Mouse (Mus musculus) right cerebral cortex, postnatal 25 days (tissue): Measurements from ENCODE around the gene Gm4779.
"Not testable (repeated sequence)": the region's sequence is repeated elsewhere in the genome, so short reads cannot be mapped to it uniquely, and the experiment has no call there.

Source experiments
- DNase-seq: peaks from one replicate; pipeline ENCODE4 v3.0.0; 2022

Gene Gm4779

DNA sequence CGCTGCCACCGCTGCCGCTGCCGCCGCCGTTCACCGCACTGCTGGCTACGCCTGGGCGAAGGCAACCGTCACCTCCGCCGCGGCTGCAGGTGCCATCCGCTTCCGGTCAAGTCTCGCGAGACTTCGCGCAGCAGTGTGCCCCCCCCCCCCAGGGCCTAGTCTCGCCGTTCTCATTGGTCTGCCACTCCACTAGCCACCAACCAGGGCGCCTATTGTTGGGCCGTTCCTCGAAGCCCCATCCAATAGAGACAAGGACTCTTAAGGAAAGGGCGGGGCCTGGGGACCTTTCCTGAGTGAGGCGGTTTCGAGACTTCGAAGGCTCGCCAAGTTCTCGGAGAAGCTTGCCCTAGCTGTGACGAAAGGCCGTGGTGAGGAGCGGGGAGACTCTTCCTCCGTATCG is at the start of gene Gm4779, which contains the start of gene 8030474K03Rik:
Gm4779 (minus strand) TSS at position 82 of the 400 bp plus-strand sequence.
8030474K03Rik (plus strand) TSS at position 315 of the 400 bp plus-strand sequence.
- DNase-seq = no peak

DNA sequence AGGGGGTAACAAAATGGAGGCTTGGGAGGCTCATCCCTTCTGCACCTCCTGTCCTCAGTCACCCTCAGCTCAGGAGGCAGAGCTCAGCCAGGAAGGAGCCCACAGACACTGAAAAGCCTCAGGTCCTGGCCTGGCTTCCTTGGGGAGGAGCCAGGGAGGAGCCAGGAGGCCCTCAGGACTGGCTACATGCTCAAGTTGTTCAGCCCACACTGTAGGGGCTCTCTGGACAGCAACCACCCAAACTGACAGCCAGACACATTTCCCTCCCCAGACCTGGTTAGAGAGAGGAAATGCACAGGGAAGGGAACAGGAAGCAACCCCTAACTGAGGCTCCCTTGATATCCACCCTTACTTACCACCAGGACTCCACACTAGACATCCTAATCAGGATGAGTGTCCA is 25.8 kb upstream of the Gm4779 start:
- DNase-seq = not testable (repeated sequence)

DNA sequence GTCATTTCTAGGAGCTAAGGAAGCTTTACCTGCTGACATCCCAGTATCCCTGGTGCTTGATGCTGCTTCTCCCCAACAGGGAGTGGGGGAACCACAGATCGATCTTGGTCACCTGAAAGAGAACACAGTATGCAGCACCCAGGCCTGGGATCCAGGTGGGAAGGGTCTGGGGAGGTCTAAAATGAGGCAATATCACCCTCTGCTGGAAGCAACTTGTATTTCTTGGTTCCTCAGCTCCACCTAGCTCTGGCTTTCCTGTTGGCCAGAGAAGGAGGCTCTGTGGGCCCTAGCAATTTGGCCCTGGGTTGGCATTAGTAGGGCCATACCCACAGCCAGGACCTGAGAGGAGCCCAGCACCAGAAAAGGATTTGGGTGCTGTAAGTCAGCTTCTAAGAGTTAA is 24.9 kb upstream of the Gm4779 start:
- no peak for DNase-seq

DNA sequence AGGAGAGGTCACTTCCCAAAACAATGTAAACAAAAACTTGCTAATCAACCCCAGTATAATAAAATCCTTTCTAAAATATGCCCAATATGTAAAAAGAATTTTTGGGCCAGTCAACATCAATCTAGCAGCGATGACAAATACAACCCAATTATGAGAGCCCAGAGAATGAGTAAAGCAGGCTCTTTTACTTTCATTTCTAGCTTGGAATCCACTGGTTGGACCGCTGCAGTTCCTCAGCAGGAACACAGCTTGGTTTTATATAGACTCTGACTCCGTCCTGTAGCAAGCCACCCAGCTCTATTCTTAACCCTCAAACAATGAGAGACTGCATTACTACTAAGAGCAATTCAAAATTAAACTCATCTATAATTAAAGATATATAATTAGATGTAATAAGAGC is 17.5 kb upstream of the Gm4779 start:
- DNase-seq = no peak

DNA sequence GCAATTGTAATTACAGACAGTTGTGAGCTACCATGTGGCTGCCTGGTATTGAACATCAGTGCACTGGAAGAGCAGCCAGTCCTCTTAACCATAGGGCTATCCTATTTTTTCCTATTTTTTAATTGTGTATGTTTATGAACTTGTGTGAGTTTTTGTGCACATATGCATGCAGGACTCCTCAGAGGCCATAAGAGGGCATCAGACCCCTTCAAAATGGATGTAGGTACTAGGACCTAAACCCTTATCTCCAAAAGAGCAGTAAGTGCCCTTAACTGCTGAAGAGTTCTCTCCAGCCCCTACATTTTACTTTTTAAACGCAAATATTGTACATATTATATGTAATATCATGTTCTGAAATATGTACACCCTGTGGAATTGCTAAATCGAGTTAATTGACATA is 11.3 kb upstream of the Gm4779 start:
- DNase-seq = no peak

DNA sequence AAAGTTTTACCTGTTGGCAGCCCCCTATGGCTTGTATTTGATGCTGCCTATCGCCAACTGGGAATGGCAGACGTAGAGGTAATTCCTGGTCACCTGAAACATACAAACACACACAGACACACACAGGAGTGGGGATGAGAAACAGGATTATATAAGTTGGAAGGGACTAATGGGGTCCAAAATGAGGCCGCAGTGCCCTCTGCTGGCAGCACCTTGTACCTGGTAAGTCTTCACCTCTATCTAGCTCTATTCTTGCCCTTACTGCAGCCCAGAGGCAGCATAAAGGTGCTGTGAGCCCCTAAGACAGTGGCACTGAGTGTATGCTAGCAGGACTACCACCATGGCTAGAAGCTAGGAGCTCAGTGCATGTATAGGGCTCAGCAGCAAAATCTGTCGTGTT is 2.7 kb downstream of the Gm4779 start:
- peak; percentile 38 for DNase-seq

DNA sequence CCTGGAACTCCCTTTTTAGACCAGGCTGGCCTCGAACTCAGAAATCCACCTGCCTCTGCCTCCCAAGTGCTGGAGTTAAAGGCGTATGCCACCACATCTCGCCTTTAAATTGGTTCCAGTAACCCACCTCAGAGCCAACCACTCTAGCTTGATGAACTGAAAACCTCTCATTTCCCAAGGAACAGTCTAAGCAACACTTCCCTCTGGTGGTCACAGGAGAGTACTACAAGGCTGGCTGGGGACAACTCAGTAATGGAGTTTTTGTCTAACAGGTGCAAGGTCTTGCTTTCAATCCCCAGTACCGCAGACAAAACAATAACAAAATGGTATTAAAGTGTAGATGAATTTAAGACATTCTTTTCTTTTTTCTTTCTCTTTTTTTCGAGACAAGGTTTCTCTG is 22.2 kb downstream of the Gm4779 start:
- peak; percentile 28 for DNase-seq

DNA sequence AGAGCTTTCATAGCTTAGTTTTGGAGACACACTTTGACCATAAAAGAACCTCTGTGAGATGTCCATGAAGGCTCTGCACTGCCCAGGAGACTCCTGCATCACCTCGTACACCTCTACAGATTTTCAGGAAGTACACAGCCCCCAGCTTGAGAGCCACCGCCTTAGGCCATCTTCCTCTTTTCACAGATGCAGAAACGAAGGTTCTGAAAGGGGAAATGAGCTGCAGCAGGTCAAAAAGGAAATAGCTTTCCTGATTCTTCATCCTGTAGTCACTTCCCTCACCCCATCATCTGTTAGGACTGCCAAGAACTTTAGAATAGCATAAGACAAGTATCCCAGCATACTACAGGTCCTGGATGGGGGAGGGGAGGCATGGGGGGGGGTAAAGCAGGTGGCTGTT is 23.9 kb downstream of the Gm4779 start:
- DNase-seq = no peak

DNA sequence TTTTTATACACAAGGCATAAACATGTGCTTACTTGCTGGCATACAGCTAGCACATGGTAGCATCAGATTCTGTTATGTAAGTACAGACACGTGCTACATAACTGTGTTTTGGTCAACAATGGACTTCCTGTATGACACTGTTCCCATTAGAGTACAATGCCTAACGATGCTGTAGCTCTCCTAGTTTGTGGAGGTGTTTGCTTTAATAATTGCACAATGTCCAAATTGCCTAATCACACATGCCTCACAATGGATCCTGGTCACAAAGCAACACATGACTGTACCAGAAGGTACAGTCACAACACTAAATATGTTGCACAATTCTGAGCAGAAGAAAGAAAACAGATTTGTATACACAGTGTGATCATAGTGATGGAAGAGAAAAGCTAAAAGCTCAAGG is 24.7 kb downstream of the Gm4779 start:
- DNase-seq = no peak

DNA sequence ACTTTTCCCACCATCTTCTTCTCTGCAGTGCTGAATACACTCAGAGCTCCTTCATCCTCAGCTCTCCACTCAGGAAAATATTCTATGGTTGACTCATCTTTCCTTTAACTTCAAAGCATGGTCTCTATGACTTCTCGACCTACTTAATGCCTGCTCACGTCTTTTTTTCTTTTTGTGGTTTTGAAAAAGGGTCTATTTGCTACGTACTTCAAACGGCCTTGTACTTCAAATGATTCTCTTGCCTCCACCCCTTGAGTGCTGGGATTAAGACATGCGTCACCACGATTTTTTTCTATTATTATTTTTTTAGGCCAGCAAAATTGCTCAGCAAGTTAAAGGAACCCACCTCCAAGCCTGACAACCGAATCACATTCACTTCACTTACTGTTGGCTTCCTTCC is 26.9 kb downstream of the Gm4779 start:
- no peak for DNase-seq

DNA sequence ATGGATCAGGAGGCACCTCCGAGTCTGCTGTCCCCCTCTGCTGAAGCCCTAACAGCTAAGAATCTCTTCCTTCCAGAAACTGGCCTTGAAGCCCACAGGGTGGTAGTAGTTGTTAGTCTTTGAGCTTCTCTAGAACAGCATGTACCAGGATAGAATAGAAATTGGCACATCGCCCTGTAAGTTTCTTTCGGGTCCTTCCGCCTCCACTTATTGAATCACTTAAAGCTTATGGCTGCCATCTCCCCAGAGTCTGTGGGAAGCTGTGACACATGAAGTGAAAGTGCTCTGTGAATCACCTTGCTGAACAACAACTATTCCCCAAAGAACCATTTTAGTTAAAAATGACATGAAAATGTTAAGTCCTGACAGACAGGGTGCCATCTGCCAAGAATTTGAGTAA is 29.1 kb downstream of the Gm4779 start:
- no peak for DNase-seq

DNA sequence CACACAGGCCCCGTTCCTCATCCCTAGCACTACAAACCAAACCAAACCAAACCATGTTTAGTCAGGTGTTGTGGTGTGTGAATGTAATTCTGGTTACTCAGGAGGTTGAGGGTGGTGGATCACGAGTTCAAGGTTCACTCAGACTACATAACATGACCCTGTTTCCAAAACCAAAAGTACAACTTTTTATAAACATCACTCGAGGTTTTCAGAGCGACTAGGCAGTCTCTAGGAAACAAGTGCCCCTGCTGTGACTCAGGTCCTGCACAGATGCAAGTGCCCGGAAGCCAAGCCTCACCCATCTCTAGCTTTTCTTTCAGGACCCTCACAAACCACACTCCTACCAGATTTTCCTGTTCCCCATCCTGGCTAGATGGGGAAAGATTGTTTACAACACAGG is 29.6 kb downstream of the Gm4779 start:
- DNase-seq = no peak

DNA sequence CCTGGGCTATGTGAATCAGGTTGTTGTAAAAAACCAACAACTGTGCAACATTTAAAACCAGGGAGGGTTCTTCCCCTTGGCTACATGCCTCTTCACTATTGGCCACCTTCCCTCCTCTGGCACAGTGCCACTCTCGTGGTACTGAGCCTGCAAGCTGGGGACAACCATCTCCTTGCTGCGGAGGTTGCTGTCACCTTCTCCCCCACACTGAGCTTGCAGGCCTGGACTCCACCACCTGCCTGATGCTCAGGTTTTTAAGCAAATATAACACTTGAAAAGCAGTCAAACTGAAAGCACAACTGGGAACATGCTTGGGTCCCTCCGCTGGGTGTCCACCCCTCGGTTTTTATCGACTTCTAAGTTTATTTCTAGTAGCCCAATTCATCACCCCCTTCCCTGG is 39.7 kb downstream of the Gm4779 start:
- peak; percentile 40 for DNase-seq

DNA sequence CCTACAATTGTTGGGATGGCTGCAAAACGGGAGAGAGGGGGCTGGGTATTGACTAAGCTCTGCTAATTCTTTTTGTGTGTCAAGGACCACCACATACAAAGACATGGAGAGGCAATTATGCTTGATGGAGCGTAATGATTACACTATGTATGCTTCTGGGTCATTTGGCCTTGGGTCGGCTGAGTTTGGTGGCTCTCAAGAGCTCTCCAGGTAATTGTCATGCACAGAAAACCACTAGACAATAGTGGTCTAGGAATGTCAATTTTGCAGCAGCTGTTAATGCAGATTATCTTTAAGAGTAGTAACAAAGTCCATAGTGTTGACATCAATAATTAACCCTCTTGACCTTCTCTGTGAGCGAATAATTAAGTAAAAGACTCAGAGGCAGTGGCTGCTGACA is 44.1 kb downstream of the Gm4779 start:
- DNase-seq = no peak

DNA sequence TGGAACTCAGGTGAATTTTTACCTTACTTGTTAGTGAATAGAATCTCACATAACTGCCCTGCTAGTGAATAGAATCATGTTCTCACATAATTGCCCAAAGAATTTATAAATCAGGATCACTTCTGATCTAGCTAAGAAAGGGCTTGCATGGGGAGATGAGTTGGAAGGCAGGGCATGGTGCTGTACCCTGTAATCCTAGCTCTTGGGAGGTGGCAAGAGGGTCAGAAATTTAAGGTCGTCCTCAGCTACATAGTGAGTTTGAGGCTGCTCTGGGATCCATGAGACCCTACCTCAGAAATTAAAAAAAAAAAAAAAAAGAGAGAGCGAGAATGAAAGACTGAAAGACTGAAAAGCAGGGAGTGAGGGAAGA is 53.2 kb downstream of the Gm4779 start:
- no peak for DNase-seq

DNA sequence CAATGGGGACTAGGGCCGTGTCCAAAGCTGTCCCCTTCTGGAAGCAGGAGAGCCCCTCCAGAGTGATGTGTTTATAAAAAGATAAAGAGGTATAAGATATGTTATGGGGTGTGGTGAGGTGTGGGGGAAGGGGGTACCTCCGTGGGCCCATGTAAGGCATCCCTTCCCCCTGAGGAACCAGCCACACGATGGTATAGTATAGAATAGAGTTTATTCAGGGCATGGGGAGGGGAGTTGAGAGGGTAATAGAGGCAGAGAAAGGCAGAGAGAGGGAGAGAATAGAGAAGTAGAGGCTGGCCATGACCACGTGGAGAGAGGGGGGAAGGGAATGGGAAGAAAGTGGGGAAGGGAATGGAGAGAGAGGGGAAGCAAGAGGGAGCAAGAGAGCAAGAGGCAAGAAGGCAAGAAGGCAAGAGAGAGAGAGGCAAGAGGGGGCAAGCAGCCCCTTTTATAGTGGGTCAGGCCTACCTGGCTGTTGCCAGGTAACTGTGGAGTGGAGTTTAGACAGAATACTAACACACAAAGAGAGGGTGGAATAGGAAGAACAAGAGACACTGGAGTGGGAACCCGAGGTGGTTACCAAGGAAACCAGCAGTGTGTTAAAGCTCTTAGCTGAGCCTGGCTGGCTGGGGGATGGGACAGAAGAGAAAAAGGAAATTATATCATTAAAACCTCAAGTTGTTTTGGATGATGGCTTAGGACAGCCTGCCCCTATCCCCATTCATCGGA is 53.7 kb downstream of the Gm4779 start:
- DNase-seq = peak; percentile 5
